Mouse (Mus musculus): Measurements from ENCODE around the gene Fbxw18. TPM values are rescaled to one million over a fixed set of nuclear protein-coding genes. Genes with fewer than 3 reads are reported as not detected.

The Fbxw18 gene
- 7.8 TPM for polyA plus RNA-seq (2014; fragmentation: Illumina TruSeq; extraction: RNeasy Lipid Tissue Mini Kit (QIAGEN cat#74804); ENCODE audit: low read depth, low replicate concordance)

GRCm38 (mm10) chr9:109702600-109702999, at the start of gene Fbxw18:
Gene Fbxw18, minus strand, starts transcription at chr9:109702700.

GRCm38 (mm10) chr9:109745989-109746388, 43.5 kb upstream of the Fbxw18 start, which contains the start of gene Fbxw26:
Gene Fbxw26, minus strand, starts transcription at chr9:109746089.

GRCm38 (mm10) chr9:109664552-109664951, 37.9 kb downstream of the Fbxw18 start, which contains the start of gene Fbxw25:
Gene Fbxw25, minus strand, starts transcription at chr9:109664652.

Other genes with a start within 250 kb of the Fbxw18 start
- not detected for gene Fbxw19, start 206.8 kb downstream of the Fbxw18 start, polyA plus RNA-seq (2014; fragmentation: Illumina TruSeq; extraction: RNeasy Lipid Tissue Mini Kit (QIAGEN cat#74804); ENCODE audit: low read depth, low replicate concordance)
- gene Fbxw15, start 134.4 kb downstream of the Fbxw18 start, polyA plus RNA-seq (2014; fragmentation: Illumina TruSeq; extraction: RNeasy Lipid Tissue Mini Kit (QIAGEN cat#74804); ENCODE audit: low read depth, low replicate concordance), result 0.28 TPM
- gene Fbxw24, start 76.6 kb downstream of the Fbxw18 start, polyA plus RNA-seq (2014; fragmentation: Illumina TruSeq; extraction: RNeasy Lipid Tissue Mini Kit (QIAGEN cat#74804); ENCODE audit: low read depth, low replicate concordance), result 0.14 TPM
- 0.14 TPM for gene Fbxw25, start 38.0 kb downstream of the Fbxw18 start, polyA plus RNA-seq (2014; fragmentation: Illumina TruSeq; extraction: RNeasy Lipid Tissue Mini Kit (QIAGEN cat#74804); ENCODE audit: low read depth, low replicate concordance)
- 1.6 TPM for gene Fbxw26, start 43.4 kb upstream of the Fbxw18 start, polyA plus RNA-seq (2014; fragmentation: Illumina TruSeq; extraction: RNeasy Lipid Tissue Mini Kit (QIAGEN cat#74804); ENCODE audit: low read depth, low replicate concordance)
- 59.5 TPM for gene Fbxw27, start 88.0 kb upstream of the Fbxw18 start, polyA plus RNA-seq (2014; fragmentation: Illumina TruSeq; extraction: RNeasy Lipid Tissue Mini Kit (QIAGEN cat#74804); ENCODE audit: low read depth, low replicate concordance)
- 10.0 TPM for gene Spink8, start 109.6 kb upstream of the Fbxw18 start, polyA plus RNA-seq (2014; fragmentation: Illumina TruSeq; extraction: RNeasy Lipid Tissue Mini Kit (QIAGEN cat#74804); ENCODE audit: low read depth, low replicate concordance)
- 15.1 TPM for gene Nme6, start 130.0 kb upstream of the Fbxw18 start, polyA plus RNA-seq (2014; fragmentation: Illumina TruSeq; extraction: RNeasy Lipid Tissue Mini Kit (QIAGEN cat#74804); ENCODE audit: low read depth, low replicate concordance)
- gene Camp, start 146.9 kb upstream of the Fbxw18 start, polyA plus RNA-seq (2014; fragmentation: Illumina TruSeq; extraction: RNeasy Lipid Tissue Mini Kit (QIAGEN cat#74804); ENCODE audit: low read depth, low replicate concordance), result not detected
- gene Cdc25a, start 172.9 kb upstream of the Fbxw18 start, polyA plus RNA-seq (2014; fragmentation: Illumina TruSeq; extraction: RNeasy Lipid Tissue Mini Kit (QIAGEN cat#74804); ENCODE audit: low read depth, low replicate concordance), result 43.8 TPM
- gene Map4, start 228.8 kb upstream of the Fbxw18 start, polyA plus RNA-seq (2014; fragmentation: Illumina TruSeq; extraction: RNeasy Lipid Tissue Mini Kit (QIAGEN cat#74804); ENCODE audit: low read depth, low replicate concordance), result 100 TPM

Measured in testis, adult 10 weeks (tissue).